Mouse (Mus musculus): ENCODE data around the gene Cfap99. TPM values are rescaled to one million over a fixed set of nuclear protein-coding genes. Genes with fewer than 3 reads are reported as not detected.

Gene Cfap99
- total and polyA plus RNA-seq, 3 experiments, result not detected

- peaks cover 15 to 23% of the 10 kb centered on the region in 2 experiments for H3K4me1 ChIP-seq (ENCODE audit: control insufficient read depth in 1 of 2, insufficient read depth in 2 of 2, low read length in 2 of 2)
- H3K36me3 ChIP-seq (ENCODE audit: control insufficient read depth in 1 of 2, insufficient read depth in 2 of 2, low read length in 2 of 2), result peaks cover 15 to 40% of the 10 kb centered on the region in 2 experiments
- H3K79me2 ChIP-seq (ENCODE audit: control insufficient read depth, insufficient read depth, low read length, poor library complexity), result peaks cover 58% of the 10 kb centered on the region
- H3K9me3 ChIP-seq (replicated peaks; ENCODE audit: insufficient read depth, low read length), result no peaks in the 10 kb centered on the region
- no peaks in the 10 kb centered on the region for H3K27me3 ChIP-seq (ENCODE audit: control insufficient read depth in 1 of 2, insufficient read depth in 2 of 2, low read length in 2 of 2)
- peak within 1 kb of the TSS; percentile 82 for H3K27ac ChIP-seq (ENCODE audit: control insufficient read depth, low read depth, low read length)
- peak within 1 kb of the TSS; percentile 84 to 88 for H3K4me3 ChIP-seq (ENCODE audit: control insufficient read depth in 1 of 2, insufficient read depth in 1 of 2, low read depth in 2 of 2, low read length in 2 of 2)
- H3K9ac ChIP-seq (ENCODE audit: control insufficient read depth, low read depth, low read length, poor library complexity, severe bottlenecking), result peak within 1 kb of the TSS; percentile 95
- peak; percentile 100 for DNase-seq (ENCODE audit: low read depth, low spot score)
- TF ChIP-seq MXI1 (IDR thresholded peaks at IDR 0.05; ENCODE audit: low read depth, low read length), result peak; percentile 93
- TF ChIP-seq SMC3 (IDR thresholded peaks at IDR 0.05; ENCODE audit: low read depth, low read length), result no peak
- TF ChIP-seq CTCF (IDR thresholded peaks at IDR 0.05 in 2 of 3, conservative IDR thresholded peaks at IDR 0.05 in 1 of 3; ENCODE audit: control insufficient read depth in 1 of 3, insufficient read depth in 1 of 3, low read depth in 2 of 3, low read length in 3 of 3, poor library complexity in 1 of 3, severe bottlenecking in 1 of 3), result 0 out of 6 replicates have a peak, but pooled peaks of 1 of the 3 experiments have one; percentile 10
- TF ChIP-seq NELFE (IDR thresholded peaks at IDR 0.05; ENCODE audit: low read depth, low read length), result peak; percentile 99
- no peak for TF ChIP-seq ZNF384 (IDR thresholded peaks at IDR 0.05; ENCODE audit: low read depth, low read length)
- TF ChIP-seq USF2 (IDR thresholded peaks at IDR 0.05; ENCODE audit: borderline replicate concordance in 1 of 2, insufficient read depth in 1 of 2, low read depth in 1 of 2, low read length in 2 of 2), result no peak
- no peak for TF ChIP-seq EP300 (IDR thresholded peaks at IDR 0.05; ENCODE audit: low read depth in 1 of 2, low read length in 2 of 2)
- TF ChIP-seq MEF2A (IDR thresholded peaks at IDR 0.05; ENCODE audit: extremely low read depth, insufficient replicate concordance, low read depth, low read length, poor library complexity, severe bottlenecking), result no peak
- no peak for TF ChIP-seq GATA1 (IDR thresholded peaks at IDR 0.05; ENCODE audit: low read depth, low read length)
- no peak for TF ChIP-seq JUND (IDR thresholded peaks at IDR 0.05; ENCODE audit: low read depth, low read length)
- TF ChIP-seq ZMIZ1 (IDR thresholded peaks at IDR 0.05; ENCODE audit: low read depth, low read length), result peak; percentile 94
- peak; percentile 93 for TF ChIP-seq TBP (IDR thresholded peaks at IDR 0.05; ENCODE audit: low read depth, low read length)
- no peak for TF ChIP-seq RAD21 (IDR thresholded peaks at IDR 0.05; ENCODE audit: low read depth, low read length)
- TF ChIP-seq ZC3H11A (IDR thresholded peaks at IDR 0.05; ENCODE audit: low read depth, low read length), result no peak
- no peak for TF ChIP-seq CHD1 (IDR thresholded peaks at IDR 0.05; ENCODE audit: low read depth, low read length)
- TF ChIP-seq ZKSCAN1 (IDR thresholded peaks at IDR 0.05; ENCODE audit: low read depth, low read length), result no peak
- peak; percentile 93 for TF ChIP-seq ELF1 (IDR thresholded peaks at IDR 0.05; ENCODE audit: low read depth, low read length)
- TF ChIP-seq BHLHE40 (IDR thresholded peaks at IDR 0.05; ENCODE audit: borderline replicate concordance, low read depth, low read length), result no peak
- no peak for TF ChIP-seq RCOR1 (IDR thresholded peaks at IDR 0.05; ENCODE audit: low read depth, low read length)
- peak; percentile 90 to 100 for TF ChIP-seq POLR2A (IDR thresholded peaks at IDR 0.05; ENCODE audit: control insufficient read depth in 1 of 2, insufficient read depth in 1 of 2, low read depth in 1 of 2, low read length in 2 of 2, poor library complexity in 1 of 2)
- TF ChIP-seq MAX (IDR thresholded peaks at IDR 0.05; ENCODE audit: low read length), result peak; percentile 65; the same call in 1 of the 2 replicates
- TF ChIP-seq ETS1 (IDR thresholded peaks at IDR 0.05; ENCODE audit: low read depth, low read length), result no peak
- peak; percentile 92 for TF ChIP-seq HCFC1 (IDR thresholded peaks at IDR 0.05; ENCODE audit: low read depth, low read length)
- peak; percentile 99 for TF ChIP-seq POLR2AphosphoS2 (IDR thresholded peaks at IDR 0.05; ENCODE audit: low read length)
- TF ChIP-seq CHD2 (IDR thresholded peaks at IDR 0.05; ENCODE audit: low read length), result peak; percentile 100
- TF ChIP-seq TAL1 (IDR thresholded peaks at IDR 0.05; ENCODE audit: low read length), result no peak
- TF ChIP-seq KAT2A (conservative IDR thresholded peaks at IDR 0.05; ENCODE audit: low read depth, low read length), result peak; percentile 71; the same call in 1 of the 2 replicates
- TF ChIP-seq MAZ (IDR thresholded peaks at IDR 0.05; ENCODE audit: low read depth, low read length), result no peak
- TF ChIP-seq TCF12 (IDR thresholded peaks at IDR 0.05; ENCODE audit: low read depth, low read length), result peak; percentile 56
- TF ChIP-seq NRF1 (IDR thresholded peaks at IDR 0.05; ENCODE audit: insufficient read depth, low read depth, low read length, poor library complexity, severe bottlenecking), result no peak
- no peak; the same call in 1 of the 2 replicates for TF ChIP-seq POLR2AphosphoS5 (IDR thresholded peaks at IDR 0.05; ENCODE audit: borderline replicate concordance, low read depth, low read length)
- TF ChIP-seq USF1 (IDR thresholded peaks at IDR 0.05; ENCODE audit: low read depth, low read length), result peak; percentile 86
- TF ChIP-seq E2F4 (IDR thresholded peaks at IDR 0.05; ENCODE audit: borderline replicate concordance, low read depth, low read length), result no peak
- TF ChIP-seq MYC (IDR thresholded peaks at IDR 0.05; ENCODE audit: low read depth, low read length), result peak; percentile 79; the same call in 1 of the 2 replicates
- TF ChIP-seq MAFK (IDR thresholded peaks at IDR 0.05; ENCODE audit: borderline replicate concordance, low read depth, low read length), result no peak
- TF ChIP-seq GABPA (IDR thresholded peaks at IDR 0.05; ENCODE audit: low read depth, low read length), result no peak
Observed at GRCm38 (mm10) chr5:34336097-34336774, 47.8 kb downstream of the Cfap99 start, which contains the start of gene Rnf4. Rnf4 (plus strand) TSS chr5:34336289.
